Mouse (Mus musculus): Measurements from ENCODE around the gene Tsn.

- no peak for TF ChIP-seq CHD2 (IDR thresholded peaks at IDR 0.05; ENCODE audit: low read depth, low read length)
- TF ChIP-seq HCFC1 (IDR thresholded peaks at IDR 0.05; ENCODE audit: borderline replicate concordance, insufficient read depth, low read length) = no peak
- no peak for TF ChIP-seq MAFK (IDR thresholded peaks at IDR 0.05; ENCODE audit: insufficient read depth, low read depth, low read length)
- TF ChIP-seq ZC3H11A (IDR thresholded peaks at IDR 0.05; ENCODE audit: borderline replicate concordance, low read depth, low read length) = peak; percentile 61; the same call in 1 of the 2 replicates
- TF ChIP-seq ZNF384 (IDR thresholded peaks at IDR 0.05; ENCODE audit: low read depth, low read length) = no peak
Observed at GRCm38 (mm10) chr1:118275139-118275538, 36.4 kb downstream of the Tsn start.
